Mouse (Mus musculus) retina, postnatal 7 days (tissue): ENCODE data around the gene Mrpl53.
"Not testable (repeated sequence)": the region's sequence is repeated elsewhere in the genome, so short reads cannot be mapped to it uniquely, and the experiment has no call there.

Experiments used
- DNase-seq: peaks from one replicate; pipeline ENCODE4 v3.0.0-alpha.2; 2012; ENCODE audit warnings: low read depth, low spot score

Gene Mrpl53

DNA sequence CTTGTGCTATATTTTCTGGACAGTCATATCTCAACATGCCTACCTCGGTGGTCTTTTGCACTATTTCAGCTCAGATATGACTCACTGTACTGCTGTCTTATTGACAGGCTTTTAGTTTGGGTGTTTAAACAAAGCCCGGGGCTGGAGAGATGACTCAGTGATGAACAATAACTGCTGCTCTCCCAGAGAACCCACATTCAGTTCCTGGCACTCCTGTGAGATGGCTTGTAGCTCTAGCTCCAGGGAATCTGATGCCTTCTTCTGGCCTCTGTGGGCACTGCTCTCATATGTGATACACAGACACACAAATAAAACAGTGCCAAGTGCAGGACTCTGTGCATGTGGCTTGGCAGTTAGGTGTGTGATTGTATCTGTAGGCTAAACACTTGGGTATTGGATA, 36.4 kb downstream of the Mrpl53 start:
- no peak for DNase-seq

DNA sequence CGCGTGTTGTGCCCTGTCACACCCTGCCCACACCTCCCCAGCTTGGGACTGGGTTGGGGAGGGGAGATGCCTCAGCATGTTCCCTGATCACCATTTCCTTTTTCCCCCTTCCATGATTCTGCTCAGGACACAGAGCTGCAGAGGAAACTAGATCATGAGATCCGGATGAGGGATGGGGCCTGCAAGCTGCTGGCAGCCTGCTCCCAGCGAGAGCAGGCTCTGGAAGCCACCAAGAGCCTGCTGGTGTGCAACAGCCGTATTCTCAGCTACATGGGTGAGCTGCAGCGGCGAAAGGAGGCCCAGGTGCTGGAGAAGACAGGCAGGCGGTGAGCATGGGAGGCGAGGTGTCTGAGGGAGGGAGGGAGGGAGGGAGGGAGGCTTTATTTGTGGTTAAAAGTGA, 37.0 kb downstream of the Mrpl53 start:
- no peak for DNase-seq

DNA sequence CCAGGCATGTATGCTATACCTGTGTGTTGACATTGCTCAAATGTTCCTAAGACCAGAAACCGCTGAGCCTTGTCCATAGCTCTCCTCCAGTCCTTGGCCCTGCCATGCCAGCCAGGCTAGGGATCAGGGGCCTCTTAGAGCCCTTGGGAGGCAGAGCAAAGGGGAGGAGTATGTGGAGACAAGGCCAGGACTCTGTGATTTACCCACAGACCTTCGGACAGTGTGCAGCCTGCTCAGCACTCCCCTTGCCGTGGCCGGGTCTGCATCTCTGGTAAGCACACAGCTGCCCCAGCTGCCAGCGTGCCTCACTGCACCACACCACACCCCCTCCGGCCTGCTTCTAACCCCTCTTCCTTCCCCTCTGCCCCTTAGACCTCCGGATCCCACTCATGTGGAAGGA, 38.4 kb downstream of the Mrpl53 start:
- DNase-seq = no peak

DNA sequence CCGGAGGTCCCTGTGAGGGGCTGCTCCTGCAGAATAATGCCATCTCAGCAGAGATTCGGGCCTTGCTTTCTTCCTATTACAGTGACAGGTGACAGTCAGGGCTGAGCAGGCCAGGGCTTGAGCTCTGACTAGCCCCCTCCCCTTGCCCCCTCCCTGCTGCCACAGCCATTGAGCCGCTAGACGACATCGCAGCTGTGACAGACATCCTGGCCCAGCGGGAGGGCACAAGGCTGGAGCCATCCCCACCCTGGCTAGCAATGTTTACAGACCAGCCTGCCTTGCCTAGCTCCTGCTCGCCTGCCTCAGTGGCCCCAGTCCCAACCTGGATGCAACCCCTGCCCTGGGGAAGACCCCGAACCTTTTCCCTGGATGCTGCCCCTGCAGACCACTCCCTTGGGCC, 42.9 kb downstream of the Mrpl53 start:
- no peak for DNase-seq

DNA sequence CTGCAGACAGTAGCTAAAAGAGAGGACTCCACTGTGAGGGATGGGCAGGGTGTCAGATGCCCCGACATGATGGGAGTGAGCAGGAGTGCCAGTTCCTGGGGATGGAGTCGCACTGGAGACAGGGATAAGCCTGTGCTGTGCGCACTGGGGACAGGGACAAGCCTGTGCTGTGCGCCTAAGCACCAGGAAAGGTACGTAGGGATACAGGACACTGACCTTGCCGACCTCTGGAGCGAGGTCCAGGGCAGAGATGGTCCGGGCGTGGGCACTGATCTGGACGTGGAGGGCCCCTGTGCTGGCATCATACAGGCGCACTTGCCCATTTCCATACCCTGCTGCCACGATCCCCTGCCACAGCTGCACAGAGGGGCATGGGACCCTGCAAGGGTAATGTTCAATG, 44.2 kb downstream of the Mrpl53 start:
- no peak for DNase-seq

DNA sequence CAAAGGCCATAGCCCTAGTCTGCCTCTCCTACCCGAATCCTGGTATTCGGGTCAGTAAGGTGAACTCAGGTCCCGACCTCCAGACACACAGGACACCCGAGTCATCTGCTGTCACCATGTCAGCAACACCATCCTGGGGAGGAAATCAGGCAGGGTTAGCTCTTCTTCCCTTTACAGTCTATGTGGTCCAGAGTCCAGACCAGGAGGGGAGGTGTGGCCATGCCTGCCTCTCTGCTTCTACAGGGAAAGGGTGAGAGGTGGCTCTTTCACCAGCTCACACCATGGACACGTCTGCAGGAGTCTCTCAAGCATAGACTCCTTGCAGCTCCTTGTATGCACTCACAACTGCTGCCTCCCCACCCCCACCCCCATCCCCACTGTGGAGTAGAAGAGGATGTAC, 44.6 kb downstream of the Mrpl53 start:
- DNase-seq = no peak

DNA sequence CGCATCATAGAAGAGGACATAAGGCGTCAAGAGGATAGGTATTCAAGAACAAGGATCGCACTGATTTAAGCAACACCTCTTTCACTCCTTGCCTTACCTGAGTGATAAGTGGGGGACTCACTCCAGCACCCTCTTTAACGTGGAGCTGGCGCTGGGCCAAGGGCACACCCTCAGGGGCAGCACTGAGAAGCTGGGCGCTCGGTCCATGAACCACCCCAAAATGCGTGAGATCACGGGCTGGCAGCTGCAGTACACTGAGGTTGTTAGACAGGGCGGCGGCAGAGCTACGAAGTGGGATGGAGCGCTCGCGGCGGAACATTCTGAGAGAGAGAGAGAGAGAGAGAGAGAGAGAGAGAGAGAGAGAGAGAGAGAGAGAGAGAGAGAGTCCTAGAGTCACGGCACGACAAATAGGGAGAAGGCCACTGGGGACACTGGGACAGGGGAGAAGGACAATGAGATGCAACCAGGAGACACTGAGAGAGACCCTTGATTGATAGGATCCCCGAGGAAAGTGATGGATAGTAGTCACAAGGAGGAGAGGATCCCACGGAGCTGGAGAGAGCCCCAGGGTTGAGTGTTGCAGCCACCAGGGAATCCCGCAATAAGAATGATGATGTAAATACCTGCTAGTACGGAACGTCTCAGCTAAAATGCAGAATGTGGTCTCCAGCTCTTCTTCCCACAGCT, 46.9 kb downstream of the Mrpl53 start:
- no peak for DNase-seq

DNA sequence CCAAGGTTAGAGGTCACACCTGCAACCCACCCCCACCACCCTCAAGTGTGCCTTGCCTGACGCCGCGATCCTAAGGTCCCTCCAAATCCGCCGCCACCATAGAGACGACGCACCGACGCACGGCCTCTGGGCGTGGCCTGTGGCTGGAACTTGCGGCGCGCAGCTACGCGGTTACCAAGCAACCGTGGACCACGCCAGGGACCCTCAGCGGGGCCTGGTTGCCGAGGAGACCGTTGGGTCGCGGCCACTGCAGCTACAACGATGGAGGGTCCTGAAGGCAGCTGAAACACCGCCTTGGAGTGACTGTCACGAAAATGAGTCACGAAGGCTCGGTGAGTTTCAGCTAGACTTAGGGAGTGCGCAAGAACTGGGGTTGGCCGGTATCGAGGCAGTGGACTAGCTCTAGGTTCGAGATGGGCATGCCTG, 47.4 kb downstream of the Mrpl53 start, which contains the start of the genes Wdr54 and 1700003E16Rik:
Gene Wdr54, minus strand, starts transcription at position 139 of the 426 bp plus-strand sequence.
Gene 1700003E16Rik, plus strand, starts transcription at position 146 of the 426 bp plus-strand sequence.
- DNase-seq = peak; percentile 51

DNA sequence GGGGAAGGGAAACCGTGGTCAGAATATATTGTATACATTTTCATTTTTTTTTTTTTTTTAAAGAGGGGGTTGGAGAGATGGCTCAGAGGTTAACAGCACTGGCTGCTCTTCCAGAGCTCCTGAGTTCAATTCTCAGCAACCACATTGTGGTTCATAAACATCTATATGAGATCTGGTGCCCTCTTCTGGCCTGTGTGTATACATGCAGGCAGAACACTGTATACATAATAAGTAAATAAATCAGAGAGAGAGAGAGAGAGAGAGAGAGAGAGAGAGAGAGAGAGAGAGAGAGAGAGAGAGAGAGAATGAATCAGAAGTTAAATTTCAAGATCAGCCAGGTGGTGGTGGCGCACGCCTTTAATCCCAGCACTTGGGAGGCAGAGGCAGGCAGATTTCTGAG, 50.6 kb downstream of the Mrpl53 start:
- DNase-seq = not testable (repeated sequence)
